Mouse (Mus musculus): ENCODE data around the gene Cdh23.

- TF ChIP-seq POLR2A (IDR thresholded peaks at IDR 0.05; ENCODE audit: insufficient read depth, low read depth, low read length) (no peak), CTCF (IDR thresholded peaks at IDR 0.05; ENCODE audit: insufficient read depth, low read depth, low read length) (no peak)
Measured at GRCm38 (mm10) chr10:60691671-60692390, 4.5 kb downstream of the Cdh23 start.
